In the genomic region with DNA sequence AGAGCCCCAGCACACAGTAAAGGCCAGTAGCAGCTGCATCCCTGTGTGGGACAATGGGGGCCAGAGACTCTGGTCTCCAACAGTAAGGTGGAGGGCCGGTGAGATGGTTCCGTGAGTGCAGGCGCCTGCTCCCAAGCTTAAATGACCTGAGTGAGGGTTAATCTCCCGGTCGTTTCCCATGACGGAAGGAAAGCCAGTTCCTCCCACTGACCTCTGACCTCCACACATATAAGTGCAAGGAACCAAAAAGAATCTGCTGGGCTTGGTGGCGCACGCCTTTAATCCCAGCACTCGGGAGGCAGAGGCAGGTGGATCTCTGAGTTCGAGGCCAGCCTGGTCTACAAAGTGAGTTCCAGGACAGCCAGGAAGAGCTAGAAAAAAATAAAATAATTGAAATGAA, we compare ENCODE assay signal across 15 mouse cellular contexts.
"Had no signal": no experiment of that assay in that cellular context is flagged by ENCODE, and none has a peak within 500 bp of the region (broad histone marks: within the 10 kb centered on the region; RNA-seq: fewer than 3 reads in every experiment).

No protein-coding gene starts in this region.

- H3K9me3 ChIP-seq: midbrain, embryonic 10.5 days; midbrain, embryonic 13.5 days; neural tube, embryonic 13.5 days; neural tube, embryonic 15.5 days; stomach, embryonic 15.5 days had no signal

- H3K4me1 ChIP-seq: midbrain, embryonic 10.5 days; neural tube, embryonic 13.5 days; neural tube, embryonic 15.5 days; stomach, embryonic 15.5 days had no signal

- DNase-seq: lung, adult 18-20 months; lung, embryonic 14.5 days; lung, postnatal 10 days; lung, postnatal 4 days; retina, postnatal 1 day; right cerebral cortex, adult 18-20 months; thymus, adult 2 months; thymus, postnatal 25 days; thymus, postnatal 4 days had no signal

- H3K27me3 ChIP-seq: midbrain, embryonic 13.5 days; neural tube, embryonic 13.5 days; neural tube, embryonic 15.5 days; stomach, embryonic 15.5 days had no signal

- H3K4me3 ChIP-seq: midbrain, embryonic 10.5 days; midbrain, embryonic 13.5 days; myocyte; neural tube, embryonic 13.5 days; neural tube, embryonic 15.5 days; stomach, embryonic 15.5 days had no signal
